Mouse (Mus musculus) heart, adult 2 months (tissue): ENCODE results near the gene Ugt2b37.
"Not testable (repeated sequence)": the region's sequence is repeated elsewhere in the genome, so short reads cannot be mapped to it uniquely, and the experiment has no call there.

ENCODE experiments used
- CTCF ChIP-seq: fragments of 200-600 bp; IDR thresholded peaks from 2 replicates; pipeline ENCODE4 v1.8.1; 2022; ENCODE audit warnings: antibody characterized with exemption, mild to moderate bottlenecking, moderate library complexity
- POLR2A ChIP-seq: fragments of 200-500 bp; IDR thresholded peaks from 2 replicates; pipeline ENCODE4 v1.6.1; 2011; ENCODE audit warnings: mild to moderate bottlenecking, low read depth, low read length, control low read depth; ENCODE audit not compliant: insufficient read depth

DNA sequence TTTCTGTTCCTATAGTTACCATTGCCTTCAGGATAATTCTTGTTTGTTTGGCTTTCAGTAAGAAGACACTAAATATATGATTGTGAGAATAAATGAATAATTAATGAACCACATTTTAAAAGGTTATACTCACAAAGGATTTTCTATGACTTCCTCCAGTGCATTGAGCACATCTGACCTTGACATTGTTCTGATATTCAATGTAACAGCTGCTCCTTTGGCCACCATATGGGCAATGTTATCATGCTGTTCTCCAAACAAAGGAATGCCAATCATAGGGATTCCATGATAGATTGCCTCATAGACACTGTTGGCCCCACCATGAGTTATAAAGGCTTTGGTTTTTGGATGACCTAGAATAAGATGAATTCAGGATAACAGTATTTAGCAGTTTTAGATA lies 12.5 kb downstream of the Ugt2b37 start:
- TF ChIP-seq CTCF, POLR2A: not testable (repeated sequence)
